ENCODE assay signal across 11 mouse cellular contexts in genomic region chr15:85654791-85655190, GRCm38 (mm10).
DNase-seq lines count a peak whose midpoint lies in the region; ATAC-seq and TF ChIP-seq lines count a peak whose summit lies in the region.
"Had no signal": no experiment of that assay in that cellular context is flagged by ENCODE, and none has a peak within 500 bp of the region (broad histone marks: within the 10 kb centered on the region; RNA-seq: fewer than 3 reads in every experiment).

No protein-coding gene starts in this region.

- 86% methylated on average over 3 of the region's 3 CpGs for WGBS in midbrain, embryonic 14.5 days

- no peak for TF ChIP-seq CTCF in layer of hippocampus, adult 2 months (conservative IDR thresholded peaks at IDR 0.05)

- peaks cover 36% of the 10 kb centered on the region for H3K27me3 ChIP-seq in midbrain, embryonic 14.5 days (ENCODE audit: control insufficient read depth, insufficient read depth, low read length)
- H3K27me3 ChIP-seq: Patski had no signal

- H3K27ac ChIP-seq in layer of hippocampus, adult 2 months: peak overlapping the region; percentile 100
- H3K27ac ChIP-seq in brown adipose tissue, adult 24 weeks (replicated peaks; ENCODE audit: low read depth, low read length): peak overlapping the region; percentile 76
- H3K27ac ChIP-seq in midbrain, embryonic 14.5 days (replicated peaks; ENCODE audit: low read depth, low read length): peak overlapping the region; percentile 99

- H3K9me3 ChIP-seq in midbrain, embryonic 14.5 days (ENCODE audit: control insufficient read depth, low read length): no peaks in the 10 kb centered on the region
- H3K9me3 ChIP-seq: liver, embryonic 13.5 days had no signal

- peak overlapping the region; percentile 65; the same call in 1 of the 2 replicates for H3K4me3 ChIP-seq in layer of hippocampus, adult 2 months
- peak overlapping the region; percentile 32; the same call in 1 of the 2 replicates for H3K4me3 ChIP-seq in brown adipose tissue, adult 24 weeks (ENCODE audit: insufficient read depth, low read depth, low read length)
- H3K4me3 ChIP-seq in midbrain, embryonic 14.5 days (replicated peaks; ENCODE audit: low read depth, low read length): no peak overlapping the region
- H3K4me3 ChIP-seq: erythroblast, embryonic 14.5 days; liver, embryonic 13.5 days had no signal

- H3K36me3 ChIP-seq in midbrain, embryonic 14.5 days (ENCODE audit: control insufficient read depth, insufficient read depth, low read length): no peaks in the 10 kb centered on the region
- H3K36me3 ChIP-seq: liver, embryonic 13.5 days had no signal

- H3K4me2 ChIP-seq in midbrain, embryonic 14.5 days (ENCODE audit: low read length): peak overlapping the region; percentile 62
- H3K4me2 ChIP-seq: liver, embryonic 13.5 days had no signal

- H3K9ac ChIP-seq in midbrain, embryonic 14.5 days (replicated peaks; ENCODE audit: low read length): no peak overlapping the region; the same call in 1 of the 2 replicates
- H3K9ac ChIP-seq: liver, embryonic 13.5 days had no signal

- DNase-seq in cerebellum, adult 8-10 months: peak; percentile 38
- no peak for DNase-seq in layer of hippocampus, adult 2 months (ENCODE audit: low spot score in 2 of 2)
- no peak for DNase-seq in layer of hippocampus, postnatal 10 days (ENCODE audit: low spot score in 2 of 2)
- DNase-seq in midbrain, embryonic 14.5 days: no peak
- no peak for DNase-seq in adrenal gland, postnatal 4 days (ENCODE audit: low spot score in 2 of 2)
- DNase-seq in urinary bladder, postnatal 36 days (ENCODE audit: low spot score in 2 of 2): no peak
- DNase-seq: liver, embryonic 13.5 days had no signal

- peaks cover 39% of the 10 kb centered on the region for H3K4me1 ChIP-seq in brown adipose tissue, adult 24 weeks (ENCODE audit: control insufficient read depth, insufficient read depth, insufficient read length, low read length)
- H3K4me1 ChIP-seq in midbrain, embryonic 14.5 days (ENCODE audit: control insufficient read depth, insufficient read depth, low read length): peaks cover 44% of the 10 kb centered on the region
- H3K4me1 ChIP-seq: liver, embryonic 13.5 days had no signal

- ATAC-seq in cerebellum, adult (ENCODE audit: insufficient number of reproducible peaks, low FRiP score, low TSS enrichment): no peak
- ATAC-seq in midbrain, embryonic 14.5 days (ENCODE audit: low FRiP score, low TSS enrichment): no peak
